Mouse (Mus musculus): ENCODE results near the gene Anapc16.
A peak's percentile ranks its signal among the peaks of the same experiment; 100 is the strongest.

- TF ChIP-seq BHLHE40 (IDR thresholded peaks at IDR 0.05; ENCODE audit: borderline replicate concordance, low read depth, low read length) (no peak), MAX (IDR thresholded peaks at IDR 0.05; ENCODE audit: low read length) (peak; percentile 49), CTCF (IDR thresholded peaks at IDR 0.05 in 2 of 3, conservative IDR thresholded peaks at IDR 0.05 in 1 of 3; ENCODE audit: control insufficient read depth in 1 of 3, insufficient read depth in 1 of 3, low read depth in 2 of 3, low read length in 3 of 3, poor library complexity in 1 of 3, severe bottlenecking in 1 of 3) (no peak)
Observed at GRCm38 (mm10) chr10:60003213-60003752, 348 bp upstream of the Anapc16 start.

All from MEL (cell line).